Mouse (Mus musculus) cerebellum, adult 18-20 months (tissue): ENCODE results near the gene Abcb1b.
"Not testable (repeated sequence)": the region's sequence is repeated elsewhere in the genome, so short reads cannot be mapped to it uniquely, and the experiment has no call there.

Experiments
- DNase-seq, 2 experiments: peaks; one replicate each; pipeline ENCODE4 v3.0.0; 2021

The Abcb1b gene

DNA sequence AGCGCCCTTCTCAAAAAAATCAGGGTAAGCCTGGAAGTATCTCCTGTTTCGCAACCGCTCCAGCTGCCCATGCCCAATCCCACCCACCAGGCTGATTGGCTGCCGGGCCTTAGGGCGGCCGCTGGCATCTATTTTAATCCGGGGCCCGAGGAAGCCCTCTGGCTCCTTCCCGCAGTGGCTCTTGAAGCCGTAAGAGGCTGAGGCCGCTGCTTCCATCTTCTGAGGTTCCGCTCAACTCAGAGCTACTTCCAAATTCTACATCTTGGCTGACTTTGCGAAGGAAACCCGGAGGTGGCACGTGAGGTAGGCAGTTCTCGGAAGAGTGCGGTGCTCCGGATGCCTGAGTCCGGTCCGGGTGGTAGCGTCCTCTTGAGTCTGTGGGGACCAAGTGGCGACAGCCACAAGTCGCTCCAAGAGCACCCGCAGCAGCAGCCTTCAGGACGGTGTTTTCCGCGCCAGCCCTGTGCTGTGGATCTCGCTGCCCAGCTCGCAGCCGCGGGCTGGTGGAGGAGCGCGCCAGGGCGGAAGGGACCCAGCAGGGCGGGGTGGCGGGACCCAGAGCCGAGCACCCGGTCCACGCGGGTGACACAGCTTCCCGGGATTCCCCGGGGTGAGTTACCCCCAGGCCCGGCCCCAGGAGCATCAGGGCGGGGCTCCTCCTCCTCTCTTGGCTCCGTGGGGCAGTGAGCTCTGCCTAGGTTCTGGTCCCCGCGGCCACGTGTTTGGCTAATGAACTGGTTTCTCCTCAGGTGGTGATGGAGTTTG, at the start of gene Abcb1b:
Gene Abcb1b, plus strand, starts transcription at position 161 of the 765 bp plus-strand sequence.
- peak; percentile 19 to 26 for DNase-seq

GRCm38 (mm10) chr5:8772866-8773265, 25.1 kb upstream of the Abcb1b start:
- DNase-seq: no peak

GRCm38 (mm10) chr5:8778311-8778710, 19.6 kb upstream of the Abcb1b start:
- DNase-seq: no peak

- no peak for DNase-seq
Measured at GRCm38 (mm10) chr5:8778751-8779150, 19.2 kb upstream of the Abcb1b start.

GRCm38 (mm10) chr5:8792281-8792680, 5.7 kb upstream of the Abcb1b start:
- no peak for DNase-seq

GRCm38 (mm10) chr5:8798752-8799115, 787 bp downstream of the Abcb1b start:
- DNase-seq: peak in 1 of 2 experiments; percentile 3

- no peak for DNase-seq
Measured at GRCm38 (mm10) chr5:8805742-8806141, 7.8 kb downstream of the Abcb1b start.

DNA sequence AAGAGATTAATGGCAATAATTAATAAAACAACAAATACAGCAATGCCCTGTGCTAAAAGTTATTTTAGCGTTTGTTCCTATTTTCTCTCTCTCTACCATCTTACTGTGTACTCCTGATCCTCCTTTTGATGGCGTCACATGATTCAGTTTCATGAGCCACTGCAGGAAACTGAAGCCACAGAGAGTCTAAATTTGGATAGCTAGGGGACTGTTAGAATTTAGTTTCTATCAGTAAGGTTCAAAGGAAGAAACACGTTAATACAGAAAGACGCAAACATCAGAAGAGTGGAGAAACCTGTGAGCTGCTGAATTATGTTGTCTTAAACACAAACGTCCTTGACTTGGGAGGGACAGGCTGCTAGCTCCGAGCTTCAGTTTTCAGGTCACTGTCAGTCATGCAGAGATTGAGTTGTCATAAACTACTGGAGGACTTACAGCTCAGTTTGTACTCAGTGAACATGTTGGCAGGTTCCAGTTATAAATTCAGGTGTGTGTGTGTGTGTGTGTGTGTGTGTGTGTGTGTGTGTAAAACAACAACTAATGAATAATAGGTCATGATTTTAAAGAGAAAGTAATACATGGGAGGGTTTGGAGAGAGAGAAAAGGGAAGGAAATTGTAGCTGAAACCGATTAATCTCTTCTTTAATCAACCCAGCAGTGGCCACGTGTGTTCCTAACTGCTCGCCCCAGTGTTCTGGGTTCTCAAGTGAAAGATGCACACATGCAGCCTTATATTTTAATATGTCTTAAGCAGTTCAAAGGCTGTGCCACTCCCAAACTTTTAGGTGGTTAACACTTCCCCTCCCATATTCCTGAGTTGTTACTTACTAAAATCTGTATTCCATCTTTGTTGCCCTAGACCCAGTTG, 9.4 kb downstream of the Abcb1b start:
- DNase-seq: no peak

- no peak for DNase-seq
Measured at GRCm38 (mm10) chr5:8813872-8814271, 15.9 kb downstream of the Abcb1b start.

DNA sequence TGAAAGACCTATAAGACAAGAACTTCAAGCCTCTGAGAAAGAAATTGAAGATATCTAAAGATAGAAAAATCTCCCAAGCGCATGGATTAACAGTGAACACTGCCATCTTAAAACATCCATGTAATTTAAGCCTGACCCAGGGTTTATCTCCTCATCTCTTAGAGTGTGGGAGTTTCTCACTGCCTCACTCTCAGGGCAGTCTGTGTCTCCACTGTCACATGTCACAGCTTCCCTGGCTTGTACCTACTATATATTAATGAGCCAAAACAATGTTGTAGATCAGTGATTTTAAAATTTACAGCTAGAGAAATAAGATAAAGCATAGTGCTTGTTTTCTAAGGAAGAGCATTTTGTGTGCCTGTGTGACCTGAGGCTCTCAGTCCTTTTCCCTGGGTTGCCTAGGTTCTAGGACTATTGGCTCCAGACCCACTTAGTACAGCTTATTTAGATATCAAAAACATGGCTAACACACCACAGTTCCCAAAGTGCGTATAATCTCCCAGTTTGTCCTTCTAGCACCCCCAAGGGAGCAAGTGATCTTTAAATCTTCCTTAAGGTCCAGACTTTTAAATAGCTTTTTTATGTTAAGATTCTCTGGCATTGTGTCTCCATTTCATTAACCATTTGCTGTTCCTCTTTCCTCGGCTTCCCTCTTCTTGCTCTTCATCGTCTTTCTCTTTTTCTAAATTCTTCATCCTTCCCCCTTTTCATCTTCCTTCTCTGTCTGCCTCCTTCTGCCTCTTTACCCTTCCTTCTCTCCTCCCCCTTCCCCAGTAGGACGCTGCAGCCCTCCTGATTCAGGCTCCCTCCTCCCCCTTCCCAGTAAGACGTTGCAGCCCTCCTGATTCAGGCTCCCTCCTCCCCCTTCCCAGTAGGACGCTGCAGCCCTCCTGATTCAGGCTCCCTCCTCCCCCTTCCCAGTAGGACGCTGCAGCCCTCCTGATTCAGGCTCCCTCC, 22.0 kb downstream of the Abcb1b start:
- DNase-seq: no peak

DNA sequence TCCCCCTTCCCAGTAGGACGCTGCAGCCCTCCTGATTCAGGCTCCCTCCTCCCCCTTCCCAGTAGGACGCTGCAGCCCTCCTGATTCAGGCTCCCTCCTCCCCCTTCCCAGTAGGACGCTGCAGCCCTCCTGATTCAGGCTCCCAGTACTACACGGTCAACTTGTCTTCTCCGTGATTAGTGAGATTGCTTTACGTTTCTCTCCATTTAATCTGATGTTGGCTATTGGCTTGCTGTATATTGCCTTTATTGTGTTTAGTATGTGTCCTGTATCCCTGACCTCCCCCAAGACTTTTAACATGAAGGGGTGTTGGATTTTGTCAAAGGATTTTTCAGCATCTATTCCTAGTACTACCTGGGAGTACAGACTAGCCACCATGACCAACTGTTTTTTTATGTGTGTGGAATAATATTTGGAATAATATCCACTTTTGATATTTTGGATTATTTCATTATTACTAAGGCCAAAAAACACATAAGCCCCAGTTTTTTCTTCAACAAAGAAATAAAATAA, 22.7 kb downstream of the Abcb1b start:
- not testable (repeated sequence) for DNase-seq

GRCm38 (mm10) chr5:8838661-8839438, 40.9 kb downstream of the Abcb1b start:
- DNase-seq: no peak

DNA sequence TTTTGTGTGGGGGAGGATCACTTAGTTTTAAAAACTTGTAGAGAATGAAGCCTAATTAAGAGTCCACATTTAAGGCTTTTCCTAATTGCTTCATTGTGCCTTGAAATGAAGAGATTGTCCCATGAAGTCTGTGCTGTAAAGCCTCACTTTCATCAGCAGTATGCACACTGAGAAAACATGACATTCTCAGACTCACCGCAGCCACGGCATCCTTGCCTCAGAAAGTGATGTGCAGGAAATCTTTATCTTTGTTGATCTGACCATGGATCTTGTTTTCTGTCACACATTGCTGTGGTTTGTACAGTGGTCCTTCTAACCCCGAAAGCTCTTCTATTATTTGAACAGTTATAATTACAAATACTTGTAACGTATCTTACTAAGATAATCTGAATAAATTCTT, 41.7 kb downstream of the Abcb1b start:
- DNase-seq: no peak

- peak; percentile 10 to 14 for DNase-seq
Measured at GRCm38 (mm10) chr5:8840887-8841286, 42.9 kb downstream of the Abcb1b start.

GRCm38 (mm10) chr5:8842815-8843214, 44.9 kb downstream of the Abcb1b start:
- no peak for DNase-seq

GRCm38 (mm10) chr5:8848607-8849575, 50.9 kb downstream of the Abcb1b start:
- DNase-seq: not testable (repeated sequence)

DNA sequence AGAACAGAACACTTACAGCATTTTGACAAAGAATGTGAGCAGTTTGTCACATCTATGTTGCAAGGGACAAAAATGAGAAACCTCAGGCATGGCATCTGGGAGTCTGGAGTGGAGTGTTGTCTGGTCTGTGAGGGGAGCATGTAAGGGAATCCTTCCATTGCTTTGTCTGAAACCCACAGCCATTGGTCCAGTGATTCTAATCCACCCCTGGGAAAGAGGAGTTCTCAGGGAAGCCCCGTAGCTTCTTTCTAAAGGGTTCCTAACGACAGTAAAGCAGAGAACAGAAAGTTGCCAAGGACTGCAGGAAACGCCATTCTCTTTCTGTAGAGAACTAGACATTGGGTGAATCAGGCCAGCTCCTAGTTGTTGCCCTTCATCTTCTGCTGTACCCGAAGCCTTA, 52.9 kb downstream of the Abcb1b start:
- no peak for DNase-seq

DNA sequence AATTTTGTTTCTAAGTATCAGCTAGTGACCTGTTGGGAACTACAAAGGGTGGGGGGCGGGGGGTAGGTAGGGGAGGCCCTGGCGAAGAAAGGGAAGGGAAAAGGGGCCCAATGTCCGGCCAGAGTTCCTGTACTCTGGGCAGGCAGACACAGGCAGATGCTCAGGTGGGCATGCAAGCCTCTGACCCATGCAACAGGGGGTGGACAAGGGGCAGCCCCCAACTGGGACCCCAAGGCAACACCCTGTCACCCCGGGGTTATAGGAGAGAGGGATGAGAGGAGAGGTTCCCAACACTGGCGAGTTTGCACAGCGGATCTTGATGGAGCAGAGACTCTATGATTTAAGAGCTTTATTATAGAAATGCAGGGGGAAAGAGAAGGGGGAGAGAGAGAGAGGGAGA, 59.3 kb downstream of the Abcb1b start:
- no peak for DNase-seq

DNA sequence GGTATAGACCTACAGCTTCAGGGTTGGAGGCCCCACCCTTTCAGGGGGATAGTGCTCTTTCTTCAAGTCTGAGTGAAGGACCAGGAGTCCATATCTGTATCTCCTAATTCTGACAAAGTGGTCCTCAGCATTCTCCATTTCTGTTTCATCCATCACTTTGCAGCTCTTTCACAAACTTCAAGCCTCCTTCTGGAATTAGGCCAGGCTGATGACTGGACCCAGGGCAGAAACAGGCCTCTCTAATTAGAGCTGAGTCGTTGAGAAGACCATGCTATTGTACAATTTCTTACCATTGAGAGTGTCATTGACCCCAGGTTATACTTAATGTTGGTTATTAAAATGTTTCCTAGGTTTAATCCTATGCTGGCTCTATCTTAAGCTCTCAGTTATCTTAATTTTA, 63.9 kb downstream of the Abcb1b start:
- DNase-seq: no peak

- no peak for DNase-seq
Measured at GRCm38 (mm10) chr5:8863580-8864337, 65.8 kb downstream of the Abcb1b start.
